Mouse (Mus musculus): ENCODE data around the gene Mllt11.

DNA sequence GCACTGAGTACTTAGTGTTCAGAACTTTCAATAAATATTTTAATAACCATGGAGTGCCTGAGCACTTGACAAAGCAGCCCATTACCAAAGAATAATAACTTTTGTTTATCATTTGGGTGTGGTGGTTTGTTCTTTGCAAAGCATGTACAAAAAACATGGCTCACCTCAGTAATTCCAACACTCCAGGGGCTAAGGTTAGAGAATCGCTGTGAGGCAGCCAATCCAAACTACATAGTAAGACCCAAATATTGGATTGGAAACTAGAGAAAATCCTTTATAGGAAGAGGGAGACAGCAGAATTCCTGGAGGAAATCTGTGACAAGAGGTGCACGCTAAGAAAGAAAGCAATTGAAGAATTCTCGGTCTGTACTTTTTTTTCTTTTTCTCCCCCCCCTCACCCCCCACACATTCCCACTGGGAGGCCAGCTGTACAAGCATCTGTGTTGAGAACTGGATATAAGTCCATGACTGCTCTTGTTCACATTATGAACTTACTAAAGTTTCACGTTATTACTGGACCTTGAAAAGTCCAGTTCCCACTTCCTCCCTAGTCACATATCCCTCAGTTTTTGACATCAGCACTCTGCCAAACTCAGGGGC lies 15.2 kb downstream of the Mllt11 start:
- no peak for TF ChIP-seq CTCF (IDR thresholded peaks at IDR 0.05; ENCODE audit: insufficient read depth, low read depth, low read length)
- no peak for TF ChIP-seq POLR2A (IDR thresholded peaks at IDR 0.05; ENCODE audit: insufficient read depth, low read depth, low read length)
